Mouse (Mus musculus): Measurements from ENCODE around the gene Atg10.

- TF ChIP-seq ZNF384 (IDR thresholded peaks at IDR 0.05; ENCODE audit: low read depth, low read length) (no peak), HCFC1 (IDR thresholded peaks at IDR 0.05; ENCODE audit: borderline replicate concordance, insufficient read depth, low read length) (no peak), CHD2 (IDR thresholded peaks at IDR 0.05; ENCODE audit: low read depth, low read length) (no peak), MAFK (IDR thresholded peaks at IDR 0.05; ENCODE audit: insufficient read depth, low read depth, low read length) (no peak), ZC3H11A (IDR thresholded peaks at IDR 0.05; ENCODE audit: borderline replicate concordance, low read depth, low read length) (no peak)
Measured at GRCm38 (mm10) chr13:90985417-90985816, 238.4 kb downstream of the Atg10 start.

Data from ES-E14 (cell line).